Mouse (Mus musculus) midbrain, embryonic 16.5 days (tissue): ENCODE data around the gene Megf11. TPM values are rescaled to one million over a fixed set of nuclear protein-coding genes. Genes with fewer than 3 reads are reported as not detected.
A peak's percentile ranks its signal among the peaks of the same experiment; 100 is the strongest.

Experiments used
- ATAC-seq: fragments of 200-750 bp; cut with Nextera tagmentation; 2 replicates; pipeline ENCODE4 v1.8.0; 2017; ENCODE audit warnings: moderate TSS enrichment
- H3K27ac ChIP-seq: fragments of 300-500 bp; sonication (generic); 2 replicates; pipeline ENCODE4 v1.5.1; 2014; ENCODE audit warnings: mild to moderate bottlenecking, low read length, mixed read lengths
- H3K27me3 ChIP-seq: fragments of 300-500 bp; sonication (generic); 2 replicates; pipeline ENCODE4 v1.6.1; 2014; ENCODE audit warnings: low read depth, low read length, mixed read lengths; ENCODE audit not compliant: control insufficient read depth, insufficient read depth
- H3K36me3 ChIP-seq: fragments of 300-500 bp; sonication (generic); 2 replicates; pipeline ENCODE4 v1.6.1; 2014; ENCODE audit warnings: mild to moderate bottlenecking, low read length, moderate library complexity, mixed read lengths; ENCODE audit not compliant: control insufficient read depth, insufficient read depth
- H3K4me1 ChIP-seq: fragments of 300-500 bp; sonication (generic); 2 replicates; pipeline ENCODE4 v1.6.1; 2014; ENCODE audit warnings: mild to moderate bottlenecking, low read length, mixed read lengths; ENCODE audit not compliant: control insufficient read depth, insufficient read depth
- H3K4me2 ChIP-seq: fragments of 300-500 bp; sonication (generic); 2 replicates; pipeline ENCODE4 v1.6.1; 2014; ENCODE audit warnings: mild to moderate bottlenecking, low read length, mixed read lengths
- H3K4me3 ChIP-seq: fragments of 300-500 bp; sonication (generic); 2 replicates; pipeline ENCODE4 v1.5.1; 2014; ENCODE audit warnings: low read depth, mild to moderate bottlenecking, low read length, moderate library complexity, mixed read lengths
- H3K9ac ChIP-seq: fragments of 300-500 bp; sonication (generic); 2 replicates; pipeline ENCODE4 v1.6.1; 2014; ENCODE audit warnings: low read depth, low read length, mixed read lengths
- H3K9me3 ChIP-seq: fragments of 300-500 bp; sonication (generic); replicated peaks from 2 replicates; pipeline ENCODE4 v1.6.1; 2014; ENCODE audit warnings: mild to moderate bottlenecking, low read length, mixed read lengths; ENCODE audit not compliant: control insufficient read depth, poor library complexity, severe bottlenecking
- WGBS: fragments of 180-500 bp; shearing (Covaris S2); extraction: QIAGEN DNeasy Blood & Tissue Kit; methylation state at CpG from one replicate; pipeline ENCODE4 v1.1.7; 2014; 5-methylcytosine and 5-hydroxymethylcytosine counted together
- polyA plus RNA-seq: library from polyadenylated mRNA; unstranded; fragments of >200 nt; fragmentation: Nextera tagmentation; extraction: Ambion mirVana; gene quantifications from 2 replicates; pipeline ENCODE4 v1.2.1, GENCODE M21; 2015

Megf11 gene
- polyA plus RNA-seq, 1 experiment from 2014 or later, result 20.5 TPM

DNA sequence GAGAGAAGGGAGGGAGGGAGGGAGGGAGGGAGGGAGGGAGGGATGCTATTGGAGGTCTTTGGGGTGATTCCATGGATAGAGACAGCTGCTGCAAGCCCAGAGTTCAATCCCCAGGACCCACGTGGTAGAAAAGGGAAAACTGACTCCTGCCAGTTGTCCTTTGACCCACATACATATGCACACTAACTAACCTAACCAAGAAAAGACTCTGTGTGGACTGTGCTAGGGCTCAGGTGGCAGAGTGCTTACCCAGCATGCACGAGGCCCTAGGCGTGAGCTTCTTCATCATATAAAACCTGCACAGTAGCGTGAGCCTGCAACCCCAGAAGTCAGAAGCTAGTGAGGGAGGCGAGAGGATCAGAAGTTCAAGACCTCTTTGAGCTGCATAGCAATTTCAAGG lies 182.1 kb downstream of the Megf11 start:
- no peaks in the 10 kb centered on the region for H3K9me3 ChIP-seq
- no peaks in the 10 kb centered on the region for H3K36me3 ChIP-seq
- WGBS, result 64% methylated on average over 5 of the region's 5 CpGs
- H3K27me3 ChIP-seq, result no peaks in the 10 kb centered on the region
- no peak overlapping the region for H3K4me3 ChIP-seq
- ATAC-seq, result no peak
- H3K4me2 ChIP-seq, result no peak overlapping the region
- 0 out of 2 replicates have a peak, but pooled peaks cover 3% of the 10 kb centered on the region for H3K4me1 ChIP-seq
- no peak overlapping the region for H3K27ac ChIP-seq
- no peak overlapping the region for H3K9ac ChIP-seq

DNA sequence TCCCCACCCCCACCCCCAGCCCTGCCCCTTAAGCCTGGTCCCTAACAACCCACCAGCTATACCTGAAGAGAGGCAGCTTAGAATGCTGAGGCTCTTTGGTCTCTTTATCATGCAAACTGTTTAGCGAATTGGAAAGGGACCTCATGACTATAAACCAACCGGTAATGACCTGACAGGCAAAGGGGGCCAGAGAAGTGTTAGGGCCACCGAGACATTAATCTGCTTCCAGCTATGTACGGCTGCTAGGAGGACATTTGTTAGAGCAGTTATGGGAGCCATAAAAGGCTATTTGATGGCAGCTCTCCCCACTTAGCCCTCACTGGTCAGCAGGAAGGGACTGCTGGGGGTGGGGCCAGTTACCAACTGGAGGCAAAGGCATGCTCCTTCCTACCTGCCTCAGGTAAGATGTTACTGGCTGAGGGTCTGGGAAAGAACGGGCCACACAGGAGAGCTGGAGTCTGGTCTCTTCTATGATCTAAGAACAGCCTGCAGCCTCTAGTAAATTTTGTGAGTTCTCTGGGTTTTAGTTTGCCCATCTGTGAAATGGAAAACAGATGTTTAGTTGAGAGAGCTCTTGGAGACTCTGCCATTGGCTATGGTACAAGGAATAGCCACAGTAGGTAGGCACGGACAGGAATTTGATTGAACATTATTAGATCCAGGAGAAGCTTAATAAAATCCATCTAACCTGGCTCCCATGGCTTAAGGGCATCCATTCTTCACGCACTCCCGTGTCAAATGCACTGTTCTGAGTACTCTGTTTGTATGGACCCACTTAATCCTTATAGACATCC lies 183.2 kb downstream of the Megf11 start:
- Histone ChIP-seq H3K36me3 (no peaks in the 10 kb centered on the region), H3K27ac (no peak overlapping the region), H3K4me3 (no peak overlapping the region), H3K4me2 (no peak overlapping the region), H3K4me1 (0 out of 2 replicates have a peak, but pooled peaks cover 3% of the 10 kb centered on the region), H3K9me3 (no peaks in the 10 kb centered on the region), H3K27me3 (no peaks in the 10 kb centered on the region), H3K9ac (no peak overlapping the region)
- WGBS, result 60% methylated on average over 8 of the region's 8 CpGs
- ATAC-seq, result no peak

DNA sequence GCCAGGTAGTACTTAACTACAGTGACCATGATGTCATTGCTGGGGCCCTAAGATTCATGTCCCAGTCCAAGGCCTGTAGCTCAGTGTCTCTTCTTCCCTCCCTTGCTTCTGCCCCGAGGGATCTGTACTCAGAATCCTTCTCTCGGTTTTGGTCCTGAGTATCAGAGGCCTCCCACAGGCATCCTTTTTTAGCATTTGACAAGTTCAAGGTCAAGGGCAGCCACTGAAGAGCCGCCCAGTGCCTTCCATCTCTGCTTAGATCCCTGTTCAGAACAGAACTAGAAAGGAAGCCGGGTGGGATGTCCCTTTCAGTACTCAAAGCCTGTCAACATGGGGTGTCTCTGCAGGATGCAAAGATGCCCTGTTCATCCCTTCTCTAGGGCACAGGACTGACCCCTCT lies 185.0 kb downstream of the Megf11 start:
- ATAC-seq, result no peak
- 36% methylated on average over 4 of the region's 4 CpGs for WGBS
- Histone ChIP-seq H3K9me3 (no peaks in the 10 kb centered on the region), H3K4me2 (no peak overlapping the region), H3K36me3 (no peaks in the 10 kb centered on the region), H3K27me3 (no peaks in the 10 kb centered on the region), H3K4me3 (no peak overlapping the region), H3K4me1 (0 out of 2 replicates have a peak, but pooled peaks cover 3% of the 10 kb centered on the region), H3K9ac (no peak overlapping the region), H3K27ac (no peak overlapping the region)

DNA sequence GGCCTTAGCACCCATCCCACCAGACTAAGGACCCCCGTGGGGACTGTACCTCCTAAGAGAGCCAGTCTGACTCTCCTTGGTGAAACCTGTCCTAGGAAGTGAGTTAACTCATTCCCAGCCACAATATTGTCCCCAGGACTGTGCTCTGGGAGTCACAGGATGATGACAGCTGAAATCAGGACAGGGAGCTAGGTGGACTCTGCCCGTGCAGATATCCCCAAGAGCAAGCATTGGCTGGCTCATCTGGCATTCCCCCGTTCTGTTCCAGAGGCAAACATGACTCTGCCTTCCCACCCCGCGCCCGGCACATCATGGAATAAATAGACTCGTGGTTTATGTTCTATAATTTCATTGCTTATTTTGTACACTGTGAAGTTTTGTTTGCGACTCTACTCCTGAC lies 185.7 kb downstream of the Megf11 start:
- Histone ChIP-seq H3K36me3 (no peaks in the 10 kb centered on the region), H3K27ac (no peak overlapping the region), H3K4me2 (no peak overlapping the region), H3K9me3 (no peaks in the 10 kb centered on the region), H3K9ac (no peak overlapping the region), H3K4me3 (no peak overlapping the region), H3K4me1 (0 out of 2 replicates have a peak, but pooled peaks cover 3% of the 10 kb centered on the region), H3K27me3 (no peaks in the 10 kb centered on the region)
- no peak for ATAC-seq
- WGBS, result 90% methylated on average over 8 of the region's 8 CpGs

DNA sequence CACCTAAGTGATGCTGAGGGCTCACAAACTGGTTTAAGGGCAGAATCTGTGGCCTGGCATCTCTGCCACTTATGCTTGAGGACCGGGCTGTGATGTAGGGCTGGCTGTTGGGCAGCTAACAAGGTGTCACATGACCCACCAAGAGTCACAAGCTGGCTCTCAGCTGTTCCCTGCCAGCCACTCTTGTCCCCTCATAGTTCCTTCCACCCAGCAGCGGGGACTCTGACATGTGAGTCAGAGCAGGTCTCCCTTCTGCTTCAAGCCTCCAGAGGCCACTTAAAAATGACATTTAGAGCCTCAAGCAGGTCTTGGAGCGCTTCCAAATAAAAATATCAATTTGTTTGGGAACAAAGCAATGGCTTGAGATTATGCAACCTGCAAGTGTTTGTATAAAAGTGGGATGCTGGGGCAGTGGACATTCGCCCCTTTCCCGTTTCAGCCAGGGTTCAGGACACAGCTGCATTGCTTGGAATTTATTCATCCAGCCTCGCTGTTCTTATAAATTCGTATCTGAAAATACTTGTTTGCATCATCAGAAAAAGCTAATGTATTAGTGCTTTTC lies 187.3 kb downstream of the Megf11 start:
- H3K27me3 ChIP-seq, result no peaks in the 10 kb centered on the region
- no peak overlapping the region for H3K4me3 ChIP-seq
- H3K4me2 ChIP-seq, result no peak overlapping the region
- no peaks in the 10 kb centered on the region for H3K9me3 ChIP-seq
- ATAC-seq, result no peak
- no peaks in the 10 kb centered on the region for H3K36me3 ChIP-seq
- H3K9ac ChIP-seq, result no peak overlapping the region
- no peak overlapping the region for H3K27ac ChIP-seq
- H3K4me1 ChIP-seq, result peaks cover 6% of the 10 kb centered on the region
- 70% methylated on average over 7 of the region's 7 CpGs for WGBS

DNA sequence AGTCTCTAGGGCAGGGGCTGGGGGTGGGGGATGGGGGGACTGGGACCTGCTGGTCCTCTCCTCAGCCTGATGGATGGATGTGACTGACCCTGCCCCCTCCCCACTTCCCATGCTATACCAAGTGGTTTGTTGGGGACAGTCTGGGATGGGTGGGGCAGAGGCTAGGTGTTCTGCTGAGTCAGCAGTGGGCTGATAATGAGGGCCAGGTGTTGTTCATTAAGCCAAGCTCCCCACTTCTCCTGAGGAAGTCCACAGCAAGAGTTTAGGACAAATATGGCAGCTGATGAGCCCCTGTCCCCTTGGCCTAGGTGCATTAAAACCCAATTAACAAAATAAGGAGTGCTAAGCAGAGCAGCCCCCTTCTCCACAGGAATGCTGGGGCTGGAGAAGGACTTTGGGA lies 190.2 kb downstream of the Megf11 start:
- no peak overlapping the region for H3K4me2 ChIP-seq
- no peak overlapping the region for H3K27ac ChIP-seq
- no peak for ATAC-seq
- H3K4me3 ChIP-seq, result no peak overlapping the region
- no peaks in the 10 kb centered on the region for H3K9me3 ChIP-seq
- H3K4me1 ChIP-seq, result peaks cover 4% of the 10 kb centered on the region
- H3K9ac ChIP-seq, result no peak overlapping the region
- no peaks in the 10 kb centered on the region for H3K27me3 ChIP-seq
- H3K36me3 ChIP-seq, result no peaks in the 10 kb centered on the region

DNA sequence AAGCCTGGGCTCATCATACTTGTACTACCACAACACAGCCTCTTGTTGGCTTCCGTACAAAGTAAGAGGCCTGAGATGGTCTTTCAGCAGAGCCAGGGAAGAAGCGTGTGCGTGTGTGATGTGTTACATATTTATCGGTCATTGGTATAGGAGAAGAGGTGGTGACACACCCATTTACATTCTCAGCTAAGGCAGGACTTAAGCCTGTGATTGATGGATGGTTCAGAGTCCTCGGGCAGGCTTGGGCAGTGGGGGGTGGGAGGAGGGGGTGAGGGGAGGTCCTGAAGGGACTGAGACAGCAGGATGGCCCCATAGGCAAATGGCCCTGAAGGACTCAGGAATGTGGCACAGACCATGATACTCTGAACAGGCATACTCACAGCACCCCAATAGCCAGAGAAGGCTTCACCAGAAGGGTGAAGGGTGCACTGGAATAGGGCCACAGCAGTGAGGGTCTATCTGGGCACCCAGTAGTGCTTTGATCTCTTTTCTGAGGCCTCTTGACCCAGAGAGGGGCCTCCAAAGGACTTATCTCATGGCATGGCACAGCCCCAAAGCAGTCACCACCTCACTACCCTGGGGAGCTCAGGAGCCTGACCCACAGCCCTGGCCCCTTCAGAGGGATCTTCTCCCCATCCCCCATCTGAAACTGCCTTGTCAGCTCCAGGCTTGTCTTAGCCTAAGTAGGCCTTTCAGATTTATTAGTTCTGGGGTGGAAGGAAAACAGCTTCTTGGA lies 190.9 kb downstream of the Megf11 start:
- H3K27me3 ChIP-seq, result no peaks in the 10 kb centered on the region
- H3K36me3 ChIP-seq, result no peaks in the 10 kb centered on the region
- H3K9ac ChIP-seq, result no peak overlapping the region
- no peaks in the 10 kb centered on the region for H3K9me3 ChIP-seq
- ATAC-seq, result peak; percentile 51; the same call in 1 of the 2 replicates
- 78% methylated on average over 5 of the region's 5 CpGs for WGBS
- H3K4me1 ChIP-seq, result peaks cover 4% of the 10 kb centered on the region
- H3K4me2 ChIP-seq, result no peak overlapping the region
- H3K4me3 ChIP-seq, result no peak overlapping the region
- H3K27ac ChIP-seq, result no peak overlapping the region

DNA sequence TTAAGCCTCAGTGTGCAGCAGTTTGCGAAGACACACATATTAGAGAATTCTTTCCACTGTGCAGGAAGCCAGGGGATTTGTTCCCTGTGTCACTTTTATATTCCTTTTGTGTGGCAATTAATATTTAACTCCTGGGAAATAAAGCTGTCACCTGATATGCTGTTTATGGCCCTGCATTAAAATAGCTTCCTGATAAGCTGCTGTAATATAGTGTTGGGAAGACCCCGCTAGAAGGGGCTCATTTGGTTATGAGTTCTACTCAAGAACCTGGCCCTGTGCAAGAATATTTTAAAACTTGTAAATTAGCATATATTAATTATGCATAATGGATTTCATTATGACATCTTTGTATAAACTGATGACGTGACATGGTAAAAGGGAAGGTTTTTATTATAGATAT lies 191.7 kb downstream of the Megf11 start:
- Histone ChIP-seq H3K27me3 (no peaks in the 10 kb centered on the region), H3K4me2 (no peak overlapping the region), H3K4me3 (no peak overlapping the region), H3K9ac (no peak overlapping the region), H3K9me3 (no peaks in the 10 kb centered on the region), H3K27ac (no peak overlapping the region), H3K4me1 (peaks cover 4% of the 10 kb centered on the region), H3K36me3 (no peaks in the 10 kb centered on the region)
- no peak for ATAC-seq
- WGBS, result 61% methylated on average over 3 of the region's 3 CpGs

DNA sequence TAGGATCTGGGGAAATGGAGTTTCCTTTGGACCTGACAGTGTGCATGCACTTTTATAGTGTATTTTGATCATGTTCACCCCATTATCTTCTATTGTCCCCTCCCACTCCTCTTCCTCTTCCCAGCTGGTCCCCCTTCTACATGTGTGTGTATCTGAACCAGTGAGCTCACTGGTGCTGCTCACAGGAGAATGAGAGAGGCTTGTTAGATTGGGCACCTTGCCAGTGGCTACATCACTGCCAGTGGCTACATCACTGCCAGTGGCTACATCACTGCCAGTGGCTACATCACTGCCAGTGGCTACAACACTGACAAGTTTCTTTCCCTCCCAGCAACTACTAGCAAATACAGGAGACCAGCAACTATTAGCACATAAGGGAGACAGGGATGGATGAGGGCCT lies 192.6 kb downstream of the Megf11 start:
- no peak overlapping the region for H3K4me3 ChIP-seq
- no peak overlapping the region for H3K4me2 ChIP-seq
- H3K27ac ChIP-seq, result no peak overlapping the region
- no peak overlapping the region for H3K9ac ChIP-seq
- no peaks in the 10 kb centered on the region for H3K36me3 ChIP-seq
- H3K4me1 ChIP-seq, result peaks cover 4% of the 10 kb centered on the region
- no peaks in the 10 kb centered on the region for H3K9me3 ChIP-seq
- ATAC-seq, result no peak
- H3K27me3 ChIP-seq, result no peaks in the 10 kb centered on the region
